Mouse (Mus musculus): ENCODE data around the gene Fxyd1.
A peak's percentile ranks its signal among the peaks of the same experiment; 100 is the strongest.

Fxyd1 gene

DNA sequence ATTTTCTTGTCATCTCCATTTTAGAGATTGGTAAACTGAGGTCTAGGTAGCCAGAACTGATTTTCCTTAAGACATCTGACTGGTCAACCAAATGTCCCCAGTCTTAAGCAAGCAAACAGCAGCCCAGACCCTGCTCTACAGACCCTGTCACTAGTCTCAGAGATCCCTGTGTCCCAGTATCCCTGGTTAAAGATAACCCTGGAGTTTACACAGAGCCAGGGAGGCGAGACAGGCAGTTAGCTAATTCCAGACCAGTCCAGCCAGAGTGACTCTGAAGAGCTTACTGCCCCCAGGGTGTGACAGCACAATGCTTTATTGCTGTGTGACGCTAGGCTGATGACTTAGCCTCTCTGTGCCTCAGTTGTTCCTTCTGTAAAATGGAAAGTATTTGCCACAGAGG, at the start of gene Fxyd1:
Gene Fxyd1, minus strand, starts transcription at position 129 of the 400 bp plus-strand sequence.
- DNase-seq (ENCODE audit: low spot score in 2 of 2), result no peak

DNA sequence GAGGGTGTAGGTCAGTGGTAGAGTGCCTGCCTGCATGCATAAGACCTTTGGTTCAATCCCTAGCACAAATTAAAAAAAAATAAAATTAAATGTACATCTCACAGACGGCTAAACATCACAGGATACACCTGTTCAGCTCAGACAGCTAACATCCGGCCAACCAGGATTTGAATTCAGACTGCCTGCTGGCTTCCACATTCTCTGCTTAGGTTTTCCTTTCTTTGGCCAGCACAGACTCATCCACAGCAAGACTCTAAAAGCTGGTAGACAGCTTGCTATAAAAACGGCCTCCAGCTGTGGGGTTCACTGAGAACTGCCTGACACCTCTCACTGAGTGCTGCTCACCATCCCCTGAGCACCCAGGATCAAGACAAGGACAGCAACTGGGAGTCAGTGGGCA, 49.2 kb upstream of the Fxyd1 start:
- DNase-seq (ENCODE audit: low spot score in 2 of 2), result no peak

DNA sequence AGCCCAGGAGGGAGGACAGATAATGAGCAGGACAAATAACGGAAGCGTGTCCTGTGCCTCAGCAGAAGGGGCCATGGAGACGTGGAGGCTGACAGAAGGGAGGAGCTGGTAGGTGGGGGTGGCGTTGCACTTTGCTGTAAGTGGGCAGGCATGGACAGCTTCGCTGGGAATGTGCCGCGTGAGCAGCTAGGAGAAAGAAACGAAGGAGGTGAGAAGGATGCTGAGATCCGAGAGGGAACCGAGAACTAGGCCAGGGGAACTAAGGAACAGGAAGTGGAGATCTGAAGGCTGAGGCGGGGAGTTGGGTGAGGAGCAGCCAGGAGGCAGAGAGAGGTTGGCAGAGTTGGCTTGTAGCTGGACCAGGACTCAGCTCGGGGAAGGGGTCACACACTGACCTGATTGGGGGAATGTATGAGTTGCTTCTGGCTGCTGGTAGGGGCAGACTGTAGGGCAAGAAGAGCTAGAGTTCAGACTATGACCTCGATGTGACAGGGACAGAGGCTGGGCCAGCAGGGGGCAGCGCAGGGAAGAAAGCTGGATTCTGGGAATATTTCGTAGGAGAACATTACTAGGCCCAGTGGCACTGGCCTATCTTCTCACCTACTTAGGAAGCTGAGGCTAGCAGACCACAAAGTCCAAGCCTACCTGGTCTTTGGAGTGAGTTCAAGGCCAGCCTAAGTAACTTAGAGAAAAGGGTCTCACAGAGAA, 48.2 kb upstream of the Fxyd1 start:
- peak in 1 of 2 experiments; percentile 57 for DNase-seq (ENCODE audit: low spot score in 2 of 2)

DNA sequence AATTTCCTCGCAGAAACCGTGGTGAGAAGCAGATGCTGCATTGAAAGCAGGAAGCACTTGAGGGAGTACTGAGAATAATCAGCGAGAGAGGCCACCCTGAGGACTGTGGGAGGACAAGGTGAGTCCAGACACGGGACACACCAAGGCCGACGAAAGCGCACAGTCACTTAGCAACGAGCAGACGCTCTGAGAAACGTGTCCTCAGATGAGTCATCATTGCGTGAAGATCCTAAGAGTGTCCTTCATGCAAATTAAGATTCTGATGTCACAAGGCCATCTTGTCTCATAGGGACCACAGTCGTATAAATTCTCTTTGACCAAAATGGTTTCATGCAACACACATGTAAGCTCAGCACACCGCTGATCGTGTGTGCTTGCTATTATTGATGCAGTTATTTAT, 43.8 kb upstream of the Fxyd1 start:
- no peak for DNase-seq (ENCODE audit: low spot score in 2 of 2)

DNA sequence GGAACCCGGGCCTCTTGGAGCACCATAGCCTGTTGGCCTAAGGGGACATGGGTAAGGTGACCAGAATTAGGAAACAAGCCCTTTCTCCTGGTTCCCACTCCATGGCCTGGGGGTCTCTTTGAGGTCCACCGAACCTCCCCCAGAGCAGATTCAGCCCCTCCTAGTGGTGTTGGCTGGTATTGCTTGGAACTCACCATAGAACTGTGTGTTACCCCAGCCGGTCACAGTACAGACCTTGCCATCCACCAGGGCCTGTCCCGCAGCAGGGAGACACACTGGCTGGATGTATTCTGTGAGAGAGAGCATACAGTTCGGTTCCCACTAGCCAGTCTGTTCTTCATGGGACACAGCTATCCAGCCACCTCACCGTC, 42.6 kb upstream of the Fxyd1 start:
- DNase-seq (ENCODE audit: low spot score in 2 of 2), result no peak

DNA sequence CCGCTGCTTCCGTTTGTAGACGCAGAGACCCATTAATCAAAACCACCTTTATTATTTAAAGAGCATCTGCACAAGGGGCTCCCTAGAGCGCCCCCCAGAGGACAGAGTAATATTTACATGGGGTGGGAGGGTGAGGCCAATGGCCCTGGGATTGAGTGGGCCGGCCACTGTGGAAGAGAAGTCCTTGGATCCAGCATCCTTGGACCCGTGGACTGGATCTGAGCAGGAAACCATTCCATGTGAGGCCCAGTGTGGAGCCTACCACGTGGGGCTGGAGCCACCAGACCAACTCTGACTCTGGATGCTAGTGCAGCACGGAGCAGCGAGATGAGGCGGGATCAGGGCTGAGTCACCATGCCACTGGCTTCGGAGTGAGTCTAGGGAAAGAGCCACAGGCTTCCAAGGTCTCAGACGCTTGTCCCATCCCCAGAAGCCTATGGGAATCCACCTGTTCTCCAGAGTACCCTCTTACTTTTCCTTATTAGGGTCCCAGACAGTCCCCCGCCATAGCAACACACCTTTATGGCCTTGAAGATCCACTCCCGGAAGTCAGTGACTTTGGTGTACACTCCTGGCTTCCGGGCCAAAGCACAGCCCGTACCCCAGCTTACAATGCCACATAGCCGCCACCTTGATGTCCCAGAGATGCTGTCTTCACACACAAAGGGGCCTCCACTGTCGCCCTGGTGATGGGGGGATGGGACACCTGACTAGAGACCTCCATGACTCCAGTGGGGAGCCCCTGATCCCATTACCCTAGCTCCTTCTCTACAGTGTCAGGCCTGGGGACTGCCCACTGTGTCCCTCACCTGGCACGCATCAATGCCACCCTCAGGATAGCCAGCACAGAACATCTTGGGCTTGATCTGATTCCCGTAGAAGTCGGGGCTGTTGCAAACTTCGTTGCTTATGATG, 42.0 kb upstream of the Fxyd1 start:
- no peak for DNase-seq (ENCODE audit: low spot score in 2 of 2)

DNA sequence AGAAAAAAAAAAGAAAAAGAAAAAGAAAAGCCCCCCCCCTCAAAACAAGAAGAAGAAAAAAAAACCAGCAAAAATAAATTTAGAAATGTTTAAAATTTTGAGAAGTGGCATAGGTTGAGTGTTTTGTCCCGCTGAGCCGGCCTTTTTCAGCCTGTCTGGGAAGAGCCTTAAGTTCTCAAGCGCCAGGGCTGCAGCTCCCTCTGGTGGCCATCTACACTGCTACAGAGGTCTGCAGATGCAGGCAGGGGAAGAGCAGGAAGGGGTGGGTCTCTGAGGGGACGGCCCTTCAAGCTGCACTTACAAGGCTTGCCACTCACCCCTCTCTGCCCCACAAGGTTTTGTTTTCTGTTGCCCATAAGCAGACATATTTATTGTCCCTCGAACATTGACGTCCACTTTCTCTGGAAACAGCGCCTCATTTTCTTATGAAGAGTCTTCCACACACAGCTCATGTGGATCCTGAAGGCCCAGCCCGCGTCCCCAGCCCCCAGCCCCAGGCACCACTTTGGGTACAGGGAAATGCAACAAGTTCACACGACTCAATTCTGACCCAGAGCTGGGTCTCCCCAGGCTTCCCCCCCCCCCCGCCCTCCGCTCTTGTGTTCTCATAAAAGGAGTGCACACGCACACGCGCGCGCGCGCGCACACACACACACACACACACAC, 40.7 kb upstream of the Fxyd1 start:
- DNase-seq (ENCODE audit: low spot score in 2 of 2), result peak; percentile 86 to 91

DNA sequence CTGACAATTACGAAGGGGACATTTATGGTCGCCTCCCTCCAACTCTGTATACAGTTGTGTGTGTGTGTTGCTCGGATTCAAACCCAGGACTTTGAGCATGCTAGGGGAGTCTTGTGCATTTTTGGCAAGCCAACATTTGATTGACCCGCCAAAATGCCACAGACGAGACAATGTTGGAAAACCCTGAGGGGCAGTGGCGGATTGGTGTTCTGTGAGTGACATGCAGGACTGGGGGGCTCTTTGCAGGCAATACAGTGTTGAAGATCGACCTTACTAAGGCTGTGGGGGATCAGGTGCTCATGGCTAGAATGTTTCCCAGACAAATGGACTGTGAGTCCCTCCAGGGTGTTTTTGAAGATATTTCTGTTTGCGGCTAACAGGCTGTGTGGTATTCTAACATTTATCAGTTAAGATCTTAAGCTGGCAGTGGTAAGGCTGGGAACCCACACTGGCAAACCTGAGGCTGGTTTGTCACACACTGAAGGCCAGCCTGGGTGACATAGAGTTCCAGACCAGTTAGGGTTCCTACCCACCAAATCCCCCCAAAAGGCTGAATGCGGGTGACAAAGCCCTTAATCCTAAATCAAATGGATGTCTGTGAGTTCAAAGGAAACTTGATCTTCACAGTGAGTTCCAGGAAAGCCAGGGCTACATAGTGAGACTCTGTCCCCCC, 40.0 kb upstream of the Fxyd1 start:
- DNase-seq (ENCODE audit: low spot score in 2 of 2), result no peak

DNA sequence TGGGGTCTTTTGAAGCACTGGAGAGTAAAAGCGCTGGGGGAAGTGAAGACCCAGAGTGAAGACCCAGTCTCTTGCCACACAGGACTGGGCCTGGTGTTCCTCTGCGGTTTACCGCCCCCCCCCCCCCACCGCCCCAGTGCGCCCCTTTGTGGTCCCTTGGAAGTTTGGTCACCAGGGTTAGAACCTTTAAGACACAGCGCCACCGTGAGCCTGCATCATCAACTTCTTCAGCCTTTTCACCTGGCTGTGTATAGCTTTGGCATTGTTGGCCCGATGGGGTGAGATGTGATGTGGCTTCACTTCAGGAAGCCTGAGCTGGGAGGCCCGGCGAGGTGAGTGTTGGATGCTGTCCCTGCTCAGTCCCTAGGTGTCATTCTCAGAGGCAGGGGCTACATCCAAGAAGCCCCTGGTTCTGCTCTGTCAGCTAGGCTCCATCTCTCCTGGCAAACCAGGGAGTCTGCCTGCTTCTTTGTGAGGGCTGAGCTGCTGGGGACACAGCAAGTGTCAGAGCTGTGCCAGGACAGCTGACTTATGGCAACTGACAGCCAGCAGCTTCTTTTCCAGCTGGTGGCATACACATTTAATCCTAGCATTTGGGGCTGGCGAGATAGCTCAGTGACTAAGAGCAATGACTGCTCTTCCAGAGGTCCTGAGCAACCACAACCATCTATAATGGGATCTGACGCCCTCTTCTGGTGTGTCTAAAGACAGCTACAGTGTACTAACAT, 37.9 kb upstream of the Fxyd1 start:
- DNase-seq (ENCODE audit: low spot score in 2 of 2), result no peak

DNA sequence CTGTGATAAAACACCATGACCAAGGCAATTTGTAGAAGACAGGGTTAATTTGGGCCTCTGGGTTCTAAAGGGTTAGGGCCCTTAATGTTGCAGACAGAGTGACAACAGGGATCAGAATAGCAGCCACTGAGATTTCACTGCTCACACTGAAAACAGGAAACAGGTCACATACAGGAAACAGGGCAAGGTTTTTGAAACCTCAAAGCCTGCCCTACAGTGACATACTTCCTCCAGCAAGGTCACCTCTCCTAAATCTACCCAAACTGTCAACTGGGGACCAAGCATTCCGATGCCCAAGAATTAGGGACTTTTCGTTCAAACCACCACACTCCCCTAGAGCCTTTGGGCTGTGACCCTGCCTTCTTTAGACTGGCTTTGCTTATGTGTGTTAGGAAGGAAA, 32.7 kb upstream of the Fxyd1 start:
- no peak for DNase-seq (ENCODE audit: low spot score in 2 of 2)

DNA sequence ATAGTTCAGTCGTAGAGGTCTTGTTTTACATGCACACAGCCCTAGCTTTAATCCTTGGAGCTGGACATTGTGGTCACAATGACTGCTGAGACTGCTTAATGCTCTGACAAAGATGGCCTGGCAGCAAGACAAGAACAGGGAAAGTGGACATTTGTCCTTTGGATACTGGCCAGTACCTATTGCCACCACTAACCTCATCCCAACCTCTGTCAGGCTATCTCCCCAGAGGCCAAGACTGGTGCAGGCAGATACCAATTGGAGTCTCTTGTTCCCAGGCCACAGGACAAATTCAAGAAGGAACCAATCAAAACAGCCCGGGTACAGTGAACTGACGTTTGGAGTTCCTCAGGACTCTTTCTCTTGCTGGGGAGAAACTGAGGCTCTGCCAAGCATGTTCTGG, 31.2 kb upstream of the Fxyd1 start:
- DNase-seq (ENCODE audit: low spot score in 2 of 2), result no peak

DNA sequence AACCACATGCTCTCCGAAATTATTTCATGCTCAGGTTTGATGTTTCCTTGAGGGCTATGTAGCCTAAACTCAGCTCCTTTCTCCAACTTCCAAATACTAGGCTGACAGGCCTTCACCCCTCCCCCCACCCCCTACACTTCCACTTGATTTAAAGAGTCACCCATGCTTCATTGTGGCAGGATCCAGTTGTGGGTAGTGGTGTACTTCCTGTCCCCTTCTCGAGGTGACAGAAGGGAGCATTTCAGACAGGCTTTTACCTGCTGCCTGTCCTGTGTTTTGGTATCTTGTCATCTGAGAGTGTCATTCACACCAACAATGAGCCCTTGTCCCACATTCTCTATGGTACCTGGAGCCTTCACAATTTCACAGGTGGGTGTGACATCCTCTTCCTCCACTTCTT, 30.3 kb upstream of the Fxyd1 start:
- no peak for DNase-seq (ENCODE audit: low spot score in 2 of 2)

DNA sequence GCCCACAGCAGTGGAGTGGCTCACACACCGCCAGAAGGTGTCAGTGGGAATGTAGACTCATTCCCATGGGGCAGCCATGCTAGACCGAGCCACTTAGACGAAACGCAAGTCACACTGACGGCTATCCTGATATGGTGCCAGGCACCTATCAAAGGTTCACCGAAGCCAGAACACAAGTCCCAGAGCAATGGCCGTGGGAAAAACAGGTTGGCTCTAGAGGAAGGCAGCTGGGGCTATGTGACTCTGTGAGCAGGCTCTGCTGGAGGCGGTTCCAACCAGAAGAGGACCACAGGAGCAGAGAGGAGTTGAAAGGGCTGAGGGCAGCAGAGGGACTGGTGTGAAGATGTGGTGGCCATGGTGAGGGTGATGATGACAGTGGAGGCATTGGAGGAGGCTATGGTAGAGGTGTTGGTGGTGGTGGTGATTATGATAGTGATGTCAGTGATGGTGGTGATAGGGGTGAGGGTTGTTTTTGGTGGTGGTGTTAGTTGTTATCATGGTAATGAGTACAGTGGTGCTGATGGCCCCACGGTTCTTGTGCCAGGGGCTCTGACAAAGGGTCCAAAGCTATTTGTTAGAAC, 29.3 kb upstream of the Fxyd1 start:
- DNase-seq (ENCODE audit: low spot score in 2 of 2), result no peak

DNA sequence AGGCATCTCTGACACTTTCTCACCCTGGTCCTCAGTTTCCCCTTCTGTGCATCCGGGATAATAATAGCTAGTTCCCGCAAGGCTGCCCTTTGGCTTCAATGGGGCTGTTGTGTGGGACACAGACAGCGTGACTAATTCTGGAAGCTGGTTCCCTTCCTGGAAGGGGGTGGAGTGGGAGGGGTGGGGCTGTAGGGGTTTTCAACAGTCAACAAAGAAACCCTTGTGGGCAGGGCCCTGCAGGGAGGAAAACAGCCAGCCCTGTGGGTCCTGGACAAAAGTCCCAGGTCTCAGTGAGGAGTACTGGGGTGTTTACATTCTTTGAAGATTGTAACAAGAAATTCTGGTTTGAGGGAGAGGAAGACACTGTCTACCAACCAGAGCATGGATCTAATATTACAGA, 28.2 kb upstream of the Fxyd1 start:
- DNase-seq (ENCODE audit: low spot score in 2 of 2), result peak in 1 of 2 experiments; percentile 70

DNA sequence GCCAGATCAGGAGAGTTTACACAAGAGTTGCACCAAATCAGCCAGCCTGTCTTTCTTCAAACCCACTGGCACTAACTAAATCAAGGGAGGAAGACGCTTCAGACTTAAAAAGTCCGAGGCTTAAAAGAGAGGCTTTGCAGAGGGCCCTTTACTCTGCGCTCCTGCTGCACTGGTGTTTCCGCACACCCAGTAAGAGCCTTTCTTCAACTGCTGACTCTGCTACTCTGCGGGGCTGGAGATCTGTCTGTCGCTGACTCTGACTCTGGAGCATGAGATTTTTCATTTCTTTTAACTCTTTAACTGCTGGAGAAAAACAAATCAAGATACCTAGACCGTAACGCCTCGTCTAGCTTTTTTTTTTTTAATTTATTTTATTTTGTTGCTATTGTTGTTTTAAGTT, 27.1 kb upstream of the Fxyd1 start:
- no peak for DNase-seq (ENCODE audit: low spot score in 2 of 2)

DNA sequence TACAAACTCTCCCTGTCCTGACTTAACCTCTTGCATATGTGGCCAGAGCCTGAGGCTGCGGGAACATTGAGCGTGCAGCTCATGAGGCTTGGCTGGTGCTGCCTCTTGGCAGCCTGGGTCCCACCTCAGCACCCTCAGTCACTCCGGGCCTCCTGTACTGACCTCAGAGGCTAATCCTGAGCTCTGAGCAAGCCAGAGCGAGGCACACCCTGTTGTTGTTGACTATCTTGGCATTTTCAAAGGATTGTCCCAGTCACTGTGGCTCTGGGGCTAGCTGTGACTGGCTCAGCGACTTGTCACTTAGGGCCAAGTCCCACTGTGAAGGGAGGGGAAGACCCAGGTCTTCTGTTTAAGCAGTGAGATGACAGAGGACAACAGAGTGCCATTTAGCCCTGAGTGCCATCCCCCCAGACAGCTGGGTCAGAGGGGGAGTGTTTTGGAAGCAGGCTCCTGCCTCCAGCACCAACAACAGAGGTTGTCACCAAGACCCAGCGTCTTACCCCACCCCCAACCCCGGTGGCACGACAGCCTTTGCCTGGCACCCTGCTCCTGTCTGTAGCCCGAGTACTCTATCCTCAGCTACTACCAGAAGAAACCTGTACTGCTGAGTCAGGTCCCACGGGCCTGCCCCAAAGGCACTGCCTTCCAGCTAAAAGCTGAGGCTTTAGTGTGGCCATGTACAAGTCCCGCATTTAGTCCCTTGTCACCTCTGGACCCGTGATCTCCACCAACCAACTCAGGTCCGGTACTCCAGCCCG, 26.0 kb upstream of the Fxyd1 start:
- DNase-seq (ENCODE audit: low spot score in 2 of 2), result peak in 1 of 2 experiments; percentile 74

DNA sequence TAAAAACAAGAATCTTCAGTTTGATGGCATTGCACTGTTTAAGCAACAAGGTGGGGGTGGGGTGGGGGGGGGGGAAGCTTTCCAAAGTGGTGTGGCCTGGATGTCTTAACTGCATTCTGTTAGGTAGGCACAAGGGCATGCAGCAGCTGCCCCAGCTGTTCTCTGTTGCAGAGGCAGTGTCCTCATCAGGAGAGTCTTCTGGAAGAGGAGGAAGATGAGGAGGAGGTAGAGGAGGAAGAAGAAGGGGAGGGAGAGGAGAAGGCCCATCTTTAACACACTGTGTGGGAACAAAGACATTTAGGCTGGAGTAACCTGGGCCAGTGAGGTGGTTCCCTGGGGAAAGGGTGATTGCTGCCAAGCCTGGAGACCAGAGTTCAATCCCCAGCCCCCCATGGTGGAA, 25.1 kb upstream of the Fxyd1 start:
- DNase-seq (ENCODE audit: low spot score in 2 of 2), result no peak

DNA sequence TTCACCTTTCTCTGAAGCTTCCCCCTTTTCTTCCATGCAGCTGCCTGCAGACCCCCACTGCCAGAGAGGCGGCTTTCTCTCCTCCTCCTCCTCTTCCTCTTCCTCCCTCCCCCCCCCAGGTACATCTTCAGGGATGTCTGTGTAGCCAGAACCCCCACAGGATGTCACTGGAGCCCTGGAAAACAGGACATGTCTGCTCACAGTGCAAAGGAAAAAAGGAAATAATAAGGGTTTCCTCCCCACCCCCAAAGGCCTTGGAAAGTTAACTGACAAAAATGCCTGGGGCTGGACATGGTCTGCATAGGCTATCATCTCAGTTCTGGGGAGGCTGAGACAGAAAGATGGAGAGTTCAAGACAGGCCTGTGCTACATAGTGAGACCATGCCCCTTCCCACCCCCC, 24.1 kb upstream of the Fxyd1 start:
- no peak for DNase-seq (ENCODE audit: low spot score in 2 of 2)

DNA sequence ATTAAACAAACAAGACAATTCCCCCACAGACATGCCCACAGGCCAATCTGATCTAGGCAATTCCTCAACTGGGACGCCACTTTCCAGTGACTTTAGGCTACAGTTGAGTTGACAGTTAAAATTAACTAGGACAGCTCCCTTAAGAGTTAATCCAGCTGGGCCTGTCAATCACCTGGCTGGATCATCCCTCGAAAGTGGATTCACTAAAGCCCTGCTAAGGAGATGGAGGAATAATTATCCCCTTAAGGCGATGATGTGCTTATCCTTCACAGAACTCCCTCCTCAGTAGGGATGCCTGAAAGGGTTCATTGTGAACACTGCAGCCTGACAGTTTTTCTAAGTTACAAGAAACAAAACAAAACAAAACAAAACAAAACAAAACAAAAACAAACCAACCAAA, 23.6 kb upstream of the Fxyd1 start:
- no peak for DNase-seq (ENCODE audit: low spot score in 2 of 2)

DNA sequence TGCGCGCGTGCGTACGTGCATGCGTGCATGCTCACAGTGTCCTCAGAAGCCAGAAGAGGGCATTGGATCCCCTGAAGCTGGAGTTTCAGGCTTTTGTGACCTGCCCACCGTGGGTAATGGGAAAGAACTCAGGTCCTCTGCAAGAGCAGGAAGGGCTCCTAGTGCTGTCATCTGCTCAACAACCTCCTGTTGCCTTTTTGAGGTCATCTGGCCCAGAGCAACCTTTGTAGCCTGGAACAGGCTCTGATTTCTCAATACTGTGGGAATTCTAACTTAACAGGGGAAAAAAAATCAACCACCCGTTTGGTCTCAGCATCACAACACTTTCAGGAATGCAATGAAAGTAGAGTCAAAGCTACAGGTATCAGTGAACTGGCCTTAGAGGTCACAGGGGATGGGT, 22.7 kb upstream of the Fxyd1 start:
- no peak for DNase-seq (ENCODE audit: low spot score in 2 of 2)

Measured in urinary bladder, postnatal 36 days (tissue).